Mouse (Mus musculus) natural killer cell, adult 2 months (primary cell): ENCODE measurements around the gene Zfp882.
"Not testable (repeated sequence)": the region's sequence is repeated elsewhere in the genome, so short reads cannot be mapped to it uniquely, and the experiment has no call there.

Experiments
- DNase-seq, 2 experiments: peaks; one replicate each; pipeline ENCODE4 v3.0.0; 2022; ENCODE audit warnings: low spot score in 2 of 2

Zfp882 gene

DNA sequence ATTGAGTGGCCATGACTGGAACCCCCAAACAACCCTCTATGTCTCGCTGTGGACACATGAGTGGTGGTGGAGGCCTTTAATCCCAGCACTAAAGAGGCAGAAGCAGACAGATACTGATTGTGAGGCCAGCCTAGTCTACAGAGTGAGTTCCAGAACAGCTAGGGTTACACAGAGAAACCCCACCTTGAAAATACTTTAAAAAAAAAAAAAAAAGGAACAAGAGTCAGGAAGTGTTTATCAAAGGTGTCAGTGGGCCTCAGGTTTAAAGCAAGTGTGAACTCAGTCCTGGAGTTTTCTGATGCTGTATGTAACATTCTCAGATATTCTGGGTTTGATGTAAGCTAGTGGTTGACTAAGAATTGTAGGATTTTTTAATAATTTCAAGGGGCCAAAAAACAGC lies 44.1 kb downstream of the Zfp882 start:
- DNase-seq = no peak

GRCm38 (mm10) chr8:71952961-71953700 lies 44.7 kb downstream of the Zfp882 start:
- not testable (repeated sequence) for DNase-seq

- DNase-seq = no peak
Measured at GRCm38 (mm10) chr8:71954666-71955065, 46.3 kb downstream of the Zfp882 start.

DNA sequence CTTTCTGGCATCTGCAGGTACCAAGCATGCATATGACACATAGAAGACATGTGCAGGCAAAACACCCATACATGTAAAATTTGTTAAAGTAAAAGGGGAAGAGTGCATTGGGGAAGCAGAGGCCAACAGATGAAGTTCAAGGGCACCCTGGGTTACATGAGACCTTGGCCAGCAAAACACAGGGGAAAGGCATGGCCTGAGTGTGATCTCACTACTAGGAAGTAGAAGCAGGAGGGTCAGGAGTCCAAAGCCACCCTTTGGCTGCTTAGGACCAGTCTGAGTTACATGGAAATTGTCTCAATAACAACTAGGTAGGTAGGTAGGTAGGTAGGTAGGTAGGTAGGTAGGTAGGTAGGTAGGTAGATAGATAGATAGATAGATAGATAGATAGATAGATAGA lies 52.1 kb downstream of the Zfp882 start:
- no peak for DNase-seq

DNA sequence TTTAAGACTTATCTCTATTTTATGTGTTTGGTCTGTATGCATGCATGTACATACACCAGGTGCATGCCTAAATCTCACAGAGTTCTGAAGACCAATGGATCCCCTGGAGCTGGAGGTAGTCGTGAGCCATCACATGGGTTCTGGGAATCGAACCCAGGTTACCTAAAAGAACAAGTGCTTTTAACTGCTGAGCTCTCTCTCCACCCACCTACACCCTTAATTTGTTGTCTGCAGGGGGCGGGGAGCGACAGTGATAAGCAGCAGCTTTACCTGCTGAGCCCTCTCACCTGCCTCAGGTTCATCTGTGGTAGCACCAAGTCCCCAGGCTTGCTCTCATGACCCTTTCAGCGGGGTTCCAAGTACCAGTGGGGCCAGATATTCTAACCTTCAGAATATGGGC lies 53.4 kb downstream of the Zfp882 start:
- DNase-seq = no peak

DNA sequence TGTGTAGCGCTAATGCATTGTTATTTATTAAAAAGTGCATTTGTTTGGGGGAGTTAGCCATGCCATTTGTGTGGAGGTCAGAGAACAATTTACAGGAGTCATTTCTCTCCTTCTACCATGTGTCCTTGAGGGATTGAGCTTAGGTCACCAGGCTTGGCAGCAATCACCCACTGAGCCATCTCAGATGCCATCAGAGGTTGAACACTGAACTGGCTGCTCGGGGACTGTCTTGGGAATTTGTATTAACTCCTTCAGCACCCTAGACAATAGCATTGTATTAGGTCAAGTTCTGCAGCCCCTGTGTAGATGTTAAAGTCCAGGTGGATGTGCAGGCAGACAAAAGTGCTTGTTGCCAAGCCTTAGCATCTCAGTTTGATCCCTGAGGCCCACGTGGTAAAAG lies 55.6 kb downstream of the Zfp882 start:
- no peak for DNase-seq

DNA sequence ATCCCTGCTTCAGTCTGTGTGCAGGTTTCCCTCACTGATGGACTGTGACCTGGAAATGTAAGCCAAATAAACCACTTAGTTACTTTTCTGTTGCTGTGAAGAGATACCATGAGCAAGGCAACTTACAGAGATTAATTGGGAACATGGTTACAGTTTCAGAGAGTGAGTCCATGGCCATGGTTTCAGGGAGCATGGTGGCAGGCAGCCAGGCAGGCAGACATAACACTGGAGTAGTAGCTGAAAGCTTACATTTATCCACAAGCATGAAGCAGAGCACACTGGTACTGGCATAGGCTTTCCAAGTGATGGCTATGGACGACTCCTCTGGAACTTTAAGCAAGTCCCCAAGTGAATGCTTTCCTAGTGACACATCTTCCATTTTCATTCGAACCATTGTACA lies 56.8 kb downstream of the Zfp882 start:
- no peak for DNase-seq
